Mouse (Mus musculus) adrenal gland, postnatal 25 days (tissue): ENCODE results near the gene Ppp1r9b. TPM values are rescaled to one million over a fixed set of nuclear protein-coding genes. Genes with fewer than 3 reads are reported as not detected.

Experiments used
- DNase-seq: peaks from one replicate; pipeline ENCODE4 v3.0.0; 2021; ENCODE audit warnings: mixed read lengths
- total RNA-seq: library from RNA; stranded (reverse); gene quantifications from 2 replicates; pipeline ENCODE4 v1.2.3, GENCODE M21; 2021

Gene Ppp1r9b
- total RNA-seq, 1 experiment from 2014 or later, result 146 TPM

DNA sequence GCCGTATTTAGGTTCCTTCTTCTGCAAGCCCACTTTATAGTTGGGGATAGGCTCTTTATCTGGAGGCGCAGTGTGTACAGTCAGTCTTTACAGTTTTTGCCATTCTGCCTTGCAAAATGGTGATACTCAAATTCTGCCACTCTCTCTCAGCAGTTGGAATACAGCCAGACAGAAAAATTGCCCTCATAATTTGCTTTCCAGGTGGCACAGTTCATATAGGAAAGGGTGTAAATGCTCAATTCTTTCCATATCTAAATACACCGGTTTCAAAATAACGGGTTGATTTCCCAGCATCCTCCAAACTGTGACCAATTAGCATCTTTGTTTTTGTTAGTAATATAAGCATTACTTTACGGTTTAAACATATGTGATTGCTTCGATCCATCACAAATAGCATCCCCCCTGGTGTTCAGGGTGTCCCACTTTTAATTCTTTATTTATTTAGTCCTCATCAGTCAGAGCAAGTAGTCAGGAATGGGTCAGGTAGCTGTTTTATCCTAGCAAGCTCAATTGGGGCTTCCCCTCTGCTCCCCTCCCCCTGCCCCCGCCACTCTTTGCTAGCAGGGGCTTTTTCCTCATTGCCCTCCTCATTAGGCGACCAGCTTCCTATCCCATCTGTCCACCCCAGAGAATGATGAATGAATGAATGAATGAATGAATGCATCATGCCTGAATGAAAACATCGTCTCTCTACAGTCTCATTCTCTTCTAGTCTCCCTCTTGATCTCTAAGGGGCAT lies 12.5 kb upstream of the Ppp1r9b start:
- DNase-seq, result no peak

DNA sequence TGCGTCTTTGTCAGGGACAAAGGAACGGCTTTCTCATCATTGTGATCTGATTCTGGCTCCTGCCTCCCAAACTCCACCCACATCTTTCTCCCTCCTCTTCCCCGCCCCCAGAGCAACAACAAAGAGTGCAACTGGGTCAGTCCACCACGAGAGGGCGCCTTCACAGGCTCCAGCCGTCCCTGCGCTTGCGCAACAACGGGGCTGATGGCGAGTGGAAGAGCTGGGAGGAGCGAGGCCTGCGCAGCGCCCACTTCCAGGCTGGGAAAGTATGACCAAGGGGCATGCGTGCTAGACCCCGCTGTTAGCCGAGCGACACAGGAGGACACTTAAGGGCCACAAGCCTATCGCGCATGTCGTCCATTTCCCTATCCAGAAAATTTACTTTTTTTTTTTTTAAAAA lies 11.9 kb upstream of the Ppp1r9b start:
- DNase-seq, result peak; percentile 98

DNA sequence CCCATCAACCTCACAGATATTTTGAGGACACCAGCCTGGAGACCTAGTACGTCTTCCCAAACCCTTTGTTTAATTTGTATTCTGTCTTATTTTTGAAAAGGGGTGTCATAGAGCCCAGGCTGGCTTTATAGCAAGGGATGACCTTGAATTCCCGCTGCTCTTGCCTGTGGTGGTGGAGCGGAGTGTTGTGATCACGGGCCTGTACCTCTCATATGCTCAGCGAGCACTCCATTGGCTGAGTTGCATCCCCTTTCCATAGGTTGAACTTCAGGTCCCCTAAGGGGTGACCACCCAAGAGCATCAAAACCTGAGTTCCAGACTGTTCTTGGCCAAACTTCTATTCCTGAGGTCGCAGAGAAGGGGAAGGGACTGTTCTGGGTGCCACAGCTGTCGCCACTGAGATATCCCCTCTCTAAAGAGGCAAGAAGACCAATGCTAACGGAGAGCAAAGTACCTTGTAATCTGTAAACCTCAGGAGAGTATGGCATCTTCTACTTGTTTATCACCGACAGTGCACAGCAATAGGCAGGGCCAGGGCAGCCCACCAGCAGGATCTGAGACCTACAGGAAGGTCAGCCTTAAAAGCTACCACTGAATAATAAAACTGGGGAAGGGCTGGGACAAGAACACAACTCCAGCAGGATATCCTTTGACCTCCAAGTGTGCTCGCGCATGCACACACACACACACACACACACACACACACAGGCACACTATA lies 11.2 kb upstream of the Ppp1r9b start:
- no peak for DNase-seq

DNA sequence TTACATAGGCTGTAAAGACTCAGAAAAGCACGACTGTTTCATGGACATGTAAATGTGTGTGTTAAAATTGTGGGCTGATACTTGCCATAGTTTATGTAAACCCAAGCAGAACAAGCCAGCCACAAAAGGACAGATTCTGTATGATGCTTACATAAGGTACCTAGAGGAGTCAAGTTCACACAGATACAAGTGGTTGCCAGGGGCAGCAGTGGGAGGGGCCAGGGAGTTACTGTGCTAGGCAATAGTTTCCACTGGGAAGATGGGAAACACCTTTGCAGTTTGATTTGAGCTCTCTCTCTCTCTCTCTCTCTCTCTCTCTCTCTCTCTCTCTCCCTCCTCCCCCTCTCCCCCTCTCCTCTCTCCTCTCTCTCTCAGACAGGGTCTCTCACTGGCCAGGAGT lies 5.7 kb upstream of the Ppp1r9b start:
- DNase-seq, result no peak

DNA sequence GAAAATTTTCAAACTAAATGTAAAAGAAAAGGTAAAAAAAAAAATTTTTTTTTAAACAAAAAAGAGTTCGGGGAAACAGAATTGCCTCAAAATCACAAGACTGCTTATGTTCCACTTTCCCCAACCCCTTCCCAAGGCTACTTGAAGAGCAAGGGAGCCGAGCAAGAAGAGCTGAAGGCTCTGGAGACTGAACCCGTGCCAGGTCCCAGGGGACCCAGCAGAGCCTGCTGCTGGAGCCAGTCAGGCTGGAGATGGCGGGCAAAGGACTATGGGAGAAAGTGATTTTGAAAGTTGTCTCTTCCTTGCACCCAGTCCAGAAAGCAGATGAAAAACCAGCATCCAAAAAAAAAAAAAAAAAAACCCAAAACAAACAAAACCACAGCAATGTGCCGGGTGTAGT lies 5.0 kb upstream of the Ppp1r9b start:
- DNase-seq, result no peak

DNA sequence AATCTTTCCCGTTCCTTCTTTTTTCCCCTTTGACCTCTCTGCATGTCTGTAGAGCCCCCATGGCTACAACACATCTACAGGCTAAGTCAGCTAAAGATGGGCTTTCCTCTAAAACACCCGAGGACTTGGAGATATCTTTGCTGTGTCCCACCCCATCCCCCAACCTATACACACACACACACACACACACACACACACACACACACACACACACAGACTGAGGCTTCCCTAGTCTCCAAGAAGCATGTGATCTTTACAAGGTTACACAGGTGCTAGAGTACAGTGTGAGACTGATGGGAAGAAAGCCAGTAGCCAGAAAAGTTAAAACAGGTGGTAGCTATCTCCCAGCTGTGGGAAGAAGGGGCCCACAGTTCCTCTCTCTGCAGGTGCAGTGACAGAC lies 4.4 kb upstream of the Ppp1r9b start:
- DNase-seq, result no peak

DNA sequence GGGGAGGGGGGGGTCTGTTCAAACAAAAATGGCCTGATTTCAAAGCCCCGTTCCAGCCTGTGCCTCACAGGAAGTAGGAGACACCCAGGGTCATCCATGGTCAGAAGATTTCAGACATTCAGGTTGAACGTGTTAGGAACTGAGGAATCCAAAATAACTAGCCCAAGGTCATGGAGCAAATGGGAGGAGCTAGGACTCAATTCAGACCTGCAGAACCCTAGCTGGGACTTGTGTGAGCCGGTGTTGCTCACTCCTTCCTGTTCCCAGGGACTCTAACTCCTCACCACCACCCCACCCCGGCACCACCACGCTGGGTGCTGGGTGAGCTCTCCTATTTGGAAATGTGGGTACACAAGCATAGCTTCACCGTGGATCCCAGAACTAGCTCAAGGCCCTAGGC lies 3.5 kb upstream of the Ppp1r9b start:
- DNase-seq, result no peak

DNA sequence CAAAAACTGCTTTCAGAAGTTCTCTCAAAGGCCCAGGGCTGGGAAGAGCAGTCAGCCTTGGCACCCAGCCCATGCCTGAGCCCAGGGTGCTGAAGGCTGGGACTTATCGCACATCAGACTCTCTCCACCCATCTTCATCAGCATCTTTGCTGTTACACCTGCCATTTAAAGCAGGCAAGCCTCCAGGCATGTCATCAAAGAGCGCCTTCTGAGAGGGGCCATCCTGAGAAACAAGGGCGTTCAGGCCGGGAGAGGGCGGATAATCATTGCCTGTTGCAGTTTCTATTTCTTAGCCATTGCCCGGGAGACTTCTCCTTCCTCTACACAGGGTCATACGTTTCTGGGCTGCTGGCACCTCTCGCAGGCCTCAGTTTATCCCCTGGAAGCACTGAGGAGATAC lies 3.0 kb upstream of the Ppp1r9b start:
- DNase-seq, result peak; percentile 71

DNA sequence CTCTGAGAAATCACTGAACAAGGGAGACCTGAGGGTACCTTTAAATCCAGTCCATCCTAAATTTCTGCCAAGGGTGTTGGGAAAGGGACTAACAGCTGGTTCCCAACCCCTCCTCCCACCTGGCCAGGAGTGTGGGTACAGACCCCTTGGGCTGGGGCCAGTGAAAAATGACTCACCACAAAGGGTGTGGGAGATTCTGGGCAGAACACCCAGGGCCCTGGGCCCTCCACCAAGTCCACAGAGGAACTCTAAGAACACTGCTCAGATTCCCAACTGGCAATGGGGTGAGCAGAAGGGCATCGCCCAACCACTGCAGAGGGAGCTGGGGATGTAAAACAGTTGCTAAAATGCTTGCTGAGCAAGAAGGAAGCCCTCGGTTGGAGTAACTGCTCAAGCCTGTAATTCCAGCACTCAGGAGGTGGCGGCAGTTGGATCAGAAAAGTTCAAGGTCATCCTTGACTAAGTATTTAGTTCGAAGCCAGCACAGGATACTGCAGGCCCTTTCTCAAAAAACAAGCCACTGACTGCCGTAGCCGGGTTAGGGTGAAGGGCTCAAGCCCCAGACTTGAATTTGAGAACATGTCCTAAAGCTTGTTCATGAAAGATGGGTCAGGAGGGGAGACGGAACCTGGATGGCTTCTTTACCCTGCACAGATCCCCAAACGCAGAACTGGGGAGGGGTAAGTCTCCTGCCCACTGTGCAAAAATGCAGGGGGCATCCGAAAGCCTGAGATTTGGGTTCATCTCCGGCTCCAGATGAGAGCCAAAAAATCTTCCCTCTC lies 1.9 kb upstream of the Ppp1r9b start:
- peak; percentile 37 for DNase-seq

DNA sequence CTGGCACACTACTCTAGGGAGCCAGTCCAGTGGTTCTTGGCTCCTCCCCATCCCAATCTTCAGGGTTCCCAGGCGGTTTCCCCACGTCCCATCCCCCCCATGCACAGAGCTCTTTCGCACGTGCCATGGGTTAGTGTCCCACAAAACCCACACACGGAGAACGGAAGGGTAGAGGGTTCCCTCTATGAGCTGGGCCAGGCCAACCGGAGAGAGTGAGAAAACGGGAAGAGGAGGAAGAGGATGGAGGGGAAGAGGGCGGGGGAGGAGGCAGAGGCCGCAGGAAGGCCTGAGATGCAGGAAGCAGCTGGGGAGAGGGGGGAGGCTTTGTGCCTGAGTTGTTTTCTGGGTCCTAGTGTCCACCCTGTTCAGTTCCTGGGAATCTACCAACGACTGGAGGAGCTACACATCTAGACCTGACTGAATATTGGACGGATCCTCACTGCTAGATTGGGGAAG lies 1.2 kb upstream of the Ppp1r9b start:
- peak; percentile 64 for DNase-seq

DNA sequence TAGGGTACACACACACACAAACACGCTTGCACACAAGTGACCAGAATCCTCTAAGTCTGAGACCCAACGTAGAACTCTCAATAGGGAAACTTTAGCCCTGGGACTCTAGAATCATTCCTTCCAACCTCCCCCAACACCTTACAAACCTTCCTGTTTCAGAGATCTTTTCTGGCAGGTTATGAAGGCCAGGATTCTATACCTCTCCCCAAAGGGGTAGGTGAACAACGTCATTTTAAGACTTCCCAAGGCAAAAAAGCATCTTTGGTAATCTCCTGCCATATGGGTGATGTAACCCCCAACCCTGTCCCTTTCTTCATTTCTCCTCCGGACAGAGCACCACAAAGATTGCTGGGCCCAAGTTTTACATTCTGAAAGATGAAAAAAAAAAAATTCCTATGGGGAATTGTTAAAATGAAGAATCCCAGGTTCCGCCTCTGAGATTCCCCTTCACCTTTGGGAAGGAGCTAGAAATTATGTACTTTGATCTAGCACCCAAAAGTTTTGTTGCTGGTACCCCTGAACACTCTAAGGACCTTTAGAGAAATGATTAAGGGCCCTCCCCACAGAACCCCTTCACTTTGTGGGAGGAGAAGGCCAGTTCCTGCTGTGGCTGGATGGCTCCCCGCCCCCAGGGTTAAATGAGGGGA lies 610 bp upstream of the Ppp1r9b start:
- DNase-seq, result no peak

DNA sequence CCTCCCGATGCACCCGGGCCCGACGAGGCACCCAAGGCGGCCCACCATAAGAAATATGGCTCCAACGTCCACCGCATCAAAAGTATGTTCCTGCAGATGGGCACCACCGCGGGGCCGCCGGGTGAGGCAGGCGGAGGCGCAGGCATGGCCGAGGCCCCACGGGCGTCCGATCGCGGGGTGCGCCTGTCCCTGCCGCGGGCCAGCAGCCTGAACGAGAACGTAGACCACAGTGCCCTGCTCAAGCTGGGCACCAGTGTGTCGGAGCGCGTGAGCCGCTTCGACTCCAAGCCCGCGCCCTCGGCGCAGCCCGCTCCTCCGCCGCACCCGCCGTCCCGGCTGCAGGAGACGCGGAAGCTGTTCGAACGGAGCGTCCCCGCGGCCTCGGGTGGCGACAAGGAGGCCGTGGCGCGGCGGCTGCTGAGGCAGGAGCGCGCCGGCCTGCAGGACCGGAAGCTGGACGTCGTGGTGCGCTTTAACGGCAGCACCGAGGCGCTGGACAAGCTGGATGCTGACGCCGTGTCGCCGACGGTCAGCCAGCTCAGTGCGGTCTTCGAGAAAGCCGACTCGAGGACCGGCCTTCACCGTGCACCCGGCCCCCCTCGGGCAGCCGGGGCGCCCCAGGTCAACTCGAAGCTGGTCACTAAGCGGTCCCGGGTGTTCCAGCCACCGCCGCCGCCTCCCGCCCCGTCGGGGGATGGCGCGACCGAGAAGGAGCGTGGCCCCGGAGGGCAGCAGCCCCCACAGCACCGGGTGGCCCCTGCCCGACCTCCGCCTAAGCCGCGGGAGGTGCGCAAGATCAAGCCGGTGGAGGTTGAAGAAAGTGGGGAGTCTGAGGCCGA lies 1.0 kb downstream of the Ppp1r9b start:
- DNase-seq, result peak; percentile 69

DNA sequence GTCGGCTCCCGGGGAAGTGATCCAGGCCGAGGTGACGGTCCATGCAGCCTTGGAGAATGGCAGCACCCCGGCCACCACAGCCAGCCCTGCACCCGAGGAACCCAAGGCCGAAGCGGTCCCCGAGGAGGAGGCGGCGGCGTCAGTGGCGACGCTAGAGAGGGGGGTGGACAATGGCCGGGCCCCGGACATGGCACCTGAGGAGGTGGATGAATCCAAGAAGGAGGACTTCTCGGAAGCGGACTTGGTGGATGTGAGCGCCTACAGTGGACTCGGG lies 1.6 kb downstream of the Ppp1r9b start:
- peak; percentile 60 for DNase-seq

DNA sequence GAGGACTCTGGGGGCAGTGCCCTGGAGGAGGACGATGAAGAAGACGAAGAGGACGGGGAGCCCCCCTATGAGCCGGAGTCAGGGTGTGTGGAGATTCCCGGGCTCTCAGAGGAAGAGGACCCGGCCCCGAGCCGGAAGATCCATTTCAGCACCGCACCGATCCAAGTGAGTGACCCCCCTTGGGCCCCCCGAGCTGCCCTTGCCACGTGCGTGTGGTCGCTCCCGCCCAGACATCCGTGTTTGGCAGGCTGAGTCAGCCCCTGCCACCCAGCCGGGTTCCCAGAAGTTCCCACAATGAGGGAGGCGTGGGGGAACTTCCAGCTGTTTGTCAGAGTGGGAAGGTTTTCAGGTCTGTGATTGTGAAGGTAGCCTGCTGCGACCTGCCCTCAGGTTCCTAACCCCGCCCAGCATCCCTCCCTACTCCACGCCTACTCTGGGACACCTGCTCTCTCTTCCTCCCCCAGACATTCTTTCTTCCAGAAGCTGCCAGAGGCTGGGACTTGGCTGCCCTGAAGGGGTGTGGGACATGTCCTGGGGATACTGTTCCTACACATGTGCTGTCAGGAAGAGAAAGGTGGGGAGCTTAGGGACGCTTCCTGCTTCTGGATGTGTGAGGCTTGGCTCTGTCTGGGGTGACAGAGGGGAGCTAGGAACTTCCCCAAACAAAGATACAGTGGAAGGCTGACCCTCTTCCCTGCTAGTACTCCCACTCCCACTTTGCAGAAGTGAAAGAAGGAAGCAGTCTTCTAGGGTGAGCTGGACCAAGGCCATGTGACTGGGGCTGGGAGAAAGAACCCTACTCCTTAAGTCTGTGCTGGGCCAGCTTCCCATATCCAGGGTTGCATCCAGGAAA lies 2.1 kb downstream of the Ppp1r9b start:
- peak; percentile 65 for DNase-seq

DNA sequence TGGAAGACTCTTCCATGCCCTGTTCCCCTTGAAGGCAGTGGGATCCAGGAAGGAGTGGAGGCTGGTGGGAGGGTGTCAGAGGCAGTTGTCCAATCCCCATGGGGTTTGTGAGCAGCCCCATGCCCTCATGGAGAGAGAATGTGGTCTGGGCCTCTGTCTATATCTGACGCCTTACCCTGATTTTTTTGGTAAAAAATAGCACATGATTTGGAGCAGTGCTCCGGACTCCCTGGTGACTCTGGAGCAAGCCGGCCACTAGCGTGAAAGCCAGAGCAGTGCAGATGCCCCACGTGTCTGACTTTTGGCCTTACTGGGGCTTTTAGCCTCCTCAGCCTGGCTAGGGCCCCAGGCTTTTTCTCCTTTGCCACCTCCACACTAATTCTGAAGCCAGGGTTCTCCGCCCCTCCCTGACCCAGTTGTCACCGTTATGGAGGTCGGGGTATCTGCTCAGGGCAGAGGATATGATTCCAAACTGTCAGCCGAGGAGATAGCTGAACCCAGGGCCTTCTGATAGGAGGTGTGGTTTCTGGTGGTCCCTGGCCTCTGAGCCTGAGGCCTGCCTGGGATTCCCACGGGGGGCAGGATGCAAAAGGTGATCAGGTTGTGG lies 3.5 kb downstream of the Ppp1r9b start:
- DNase-seq, result peak; percentile 35

DNA sequence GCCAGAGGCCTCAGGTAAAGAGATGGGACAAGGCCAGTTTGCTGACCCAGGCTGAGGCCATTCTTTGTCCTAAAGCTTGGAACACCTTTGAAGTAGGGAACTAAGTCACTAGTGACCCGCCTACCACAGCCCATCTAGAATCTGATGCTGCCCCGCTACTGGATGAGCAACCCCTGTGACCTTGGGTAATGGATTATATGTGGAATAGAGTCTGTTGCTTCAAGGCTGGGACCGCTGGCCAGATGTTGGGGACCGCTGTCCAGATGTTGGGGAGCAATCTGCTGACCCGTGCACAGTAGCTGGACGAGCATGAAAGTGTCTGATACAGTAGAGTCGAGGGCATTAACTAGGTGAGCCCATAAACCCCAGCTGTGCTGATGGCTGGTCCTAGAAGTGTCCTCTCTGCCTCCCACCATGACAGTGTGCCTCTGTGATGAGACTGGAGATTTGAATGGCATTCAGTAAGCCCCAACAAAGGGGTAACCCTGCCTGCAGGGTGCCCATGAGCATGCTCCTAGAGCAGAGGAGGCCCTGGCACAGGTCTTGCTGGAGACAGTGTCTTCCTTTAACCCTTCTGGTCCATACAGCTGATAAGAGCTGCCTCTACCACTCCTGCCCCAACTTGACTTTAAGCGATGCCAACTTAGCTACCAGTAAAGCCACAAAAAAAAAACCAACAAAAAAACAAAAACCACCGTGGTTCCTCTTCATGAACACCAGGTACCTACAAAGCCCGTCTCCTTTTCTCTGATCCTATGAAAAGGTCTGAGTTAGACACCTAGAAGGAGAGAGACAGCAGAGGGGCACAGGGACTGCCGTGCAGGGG lies 4.3 kb downstream of the Ppp1r9b start:
- no peak for DNase-seq

DNA sequence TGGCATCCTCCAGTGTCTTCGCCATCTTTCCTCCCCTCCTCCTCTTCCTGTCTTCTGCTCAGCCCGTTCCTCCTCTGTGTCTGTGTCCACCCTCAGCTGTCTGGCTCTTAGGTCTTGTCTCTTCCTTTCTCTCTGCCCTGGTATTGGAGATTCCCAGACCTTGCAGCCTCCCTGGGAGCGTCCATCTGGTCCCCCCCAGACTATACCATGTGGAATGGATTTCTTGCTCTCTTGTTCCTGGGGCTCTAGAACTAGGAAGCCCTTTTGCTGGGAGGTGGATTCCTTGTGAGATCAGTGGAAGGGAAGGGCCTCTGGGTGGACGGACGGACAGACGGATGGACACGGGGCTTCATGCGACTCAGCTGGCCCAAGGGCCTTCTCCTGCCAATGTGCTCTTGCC lies 5.3 kb downstream of the Ppp1r9b start:
- no peak for DNase-seq

DNA sequence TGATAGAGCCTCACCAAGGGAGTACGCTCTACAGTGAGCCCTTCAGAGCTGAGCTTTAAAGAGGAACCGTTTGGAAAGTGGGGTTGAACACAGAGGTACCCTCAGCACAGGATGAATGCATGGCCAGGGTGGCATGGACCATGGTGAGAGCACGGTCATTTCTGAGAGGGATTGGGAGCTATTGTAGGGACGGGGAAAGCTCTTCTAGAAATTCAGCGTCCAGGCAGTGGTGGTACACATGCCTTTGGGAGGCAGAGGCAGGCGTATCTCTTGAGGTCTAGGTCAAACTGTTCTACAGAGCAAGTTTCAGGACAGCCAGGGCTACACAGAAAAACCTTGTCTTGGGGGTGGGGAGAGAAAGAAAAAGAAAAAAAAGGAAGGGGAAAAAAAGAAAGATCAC lies 6.1 kb downstream of the Ppp1r9b start:
- no peak for DNase-seq

DNA sequence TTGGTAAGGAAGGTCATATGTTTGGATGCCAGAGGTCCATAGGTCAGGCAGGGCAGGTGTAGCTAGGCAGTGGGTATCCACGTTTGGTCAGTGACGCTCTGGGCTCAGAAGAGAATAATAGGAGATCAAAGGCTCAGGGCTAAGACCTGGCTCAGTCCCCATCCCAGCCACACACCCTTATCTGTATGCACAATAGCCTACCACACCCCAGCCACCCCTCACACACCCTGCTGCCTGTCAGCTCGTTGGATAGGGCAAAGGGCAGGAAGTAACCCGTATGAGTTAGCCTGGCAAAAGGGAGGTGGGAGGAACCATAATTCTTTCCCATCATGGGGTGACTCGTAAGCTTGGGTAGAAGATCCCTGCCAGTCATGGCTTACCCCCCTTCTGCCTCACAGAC lies 6.8 kb downstream of the Ppp1r9b start:
- DNase-seq, result no peak
